Mouse (Mus musculus) erythroblast, embryonic 14.5 days (primary cell): Measurements from ENCODE around the gene Gm28044.
"Not testable (repeated sequence)": the region's sequence is repeated elsewhere in the genome, so short reads cannot be mapped to it uniquely, and the experiment has no call there.

Experiments used
- GATA1 ChIP-seq: IDR thresholded peaks from 2 replicates; pipeline ENCODE4 v1.6.1; 2012; ENCODE audit warnings: low read length, inconsistent platforms, mixed read lengths
- TAL1 ChIP-seq: IDR thresholded peaks from 3 replicates; pipeline ENCODE4 v1.6.1; 2012; ENCODE audit warnings: low read length, inconsistent platforms, mixed read lengths

GRCm38 (mm10) chr13:67269383-67270065, 90.8 kb downstream of the Gm28044 start:
- not testable (repeated sequence) for TF ChIP-seq TAL1, GATA1
